Mouse (Mus musculus) E14TG2a.4 (cell line): ENCODE results near the gene Iqschfp.

Experiments
- CTCF ChIP-seq: conservative IDR thresholded peaks from 2 replicates; pipeline ENCODE4 v1.5.1; 2014; ENCODE audit warnings: low read length
- NANOG ChIP-seq: IDR thresholded peaks from 2 replicates; pipeline ENCODE4 v1.6.1; 2014; ENCODE audit warnings: borderline replicate concordance, low read length, mixed read lengths
- POU5F1 ChIP-seq: IDR thresholded peaks from 2 replicates; pipeline ENCODE4 v1.6.1; 2014; ENCODE audit warnings: low read length, borderline replicate concordance

DNA sequence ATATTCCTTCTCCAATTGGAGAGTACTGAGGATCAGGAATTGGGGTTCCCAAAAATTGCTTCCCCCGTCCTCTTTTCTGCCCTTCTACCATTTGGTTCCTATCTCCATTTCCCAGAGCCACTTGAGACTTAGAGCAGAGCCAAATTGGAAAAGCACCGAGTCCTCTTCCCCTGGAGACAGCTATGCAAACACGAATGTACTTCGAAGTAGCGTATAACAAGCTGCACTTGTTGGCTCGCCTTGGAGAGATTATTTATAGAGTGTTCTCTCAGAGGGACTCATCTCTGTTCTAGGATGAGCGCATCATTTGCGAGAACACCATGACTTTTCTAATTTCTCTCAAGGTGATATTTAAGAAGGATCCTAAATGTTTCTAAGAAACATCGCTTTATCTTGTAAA lies 710.9 kb downstream of the Iqschfp start:
- TF ChIP-seq CTCF = no peak
- TF ChIP-seq NANOG = no peak
- TF ChIP-seq POU5F1 = no peak
